Mouse (Mus musculus): ENCODE results near the gene Tulp4.

Tulp4 gene

GRCm38 (mm10) chr17:6123776-6124175, 17.5 kb downstream of the Tulp4 start:
- DNase-seq (ENCODE audit: low spot score): no peak

- no peak for DNase-seq (ENCODE audit: low spot score)
Measured at GRCm38 (mm10) chr17:6125441-6125840, 19.2 kb downstream of the Tulp4 start.

GRCm38 (mm10) chr17:6128039-6128438, 21.8 kb downstream of the Tulp4 start:
- DNase-seq (ENCODE audit: low spot score): no peak

GRCm38 (mm10) chr17:6129361-6129760, 23.1 kb downstream of the Tulp4 start:
- DNase-seq (ENCODE audit: low spot score): peak; percentile 9

GRCm38 (mm10) chr17:6131083-6131482, 24.8 kb downstream of the Tulp4 start:
- DNase-seq (ENCODE audit: low spot score): no peak

DNA sequence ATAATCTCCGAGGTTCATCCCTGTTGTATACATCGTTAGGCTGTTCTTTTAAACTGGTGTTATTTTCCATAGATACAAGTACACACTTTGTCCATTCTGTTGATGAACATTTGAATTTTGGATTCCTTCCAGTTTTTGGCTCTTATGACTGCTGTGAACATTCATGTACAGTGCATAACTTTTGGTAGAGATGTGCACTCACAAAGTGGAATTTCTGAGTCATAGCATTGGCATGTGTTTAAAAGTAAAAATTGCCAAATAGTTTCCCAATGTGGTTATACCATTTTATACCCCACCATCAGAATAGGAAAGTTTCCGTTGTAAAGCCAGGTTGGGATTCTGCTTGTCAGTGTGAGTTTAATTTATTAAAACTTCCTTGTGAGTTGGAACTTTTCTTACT, 34.6 kb downstream of the Tulp4 start:
- no peak for DNase-seq (ENCODE audit: low spot score)

DNA sequence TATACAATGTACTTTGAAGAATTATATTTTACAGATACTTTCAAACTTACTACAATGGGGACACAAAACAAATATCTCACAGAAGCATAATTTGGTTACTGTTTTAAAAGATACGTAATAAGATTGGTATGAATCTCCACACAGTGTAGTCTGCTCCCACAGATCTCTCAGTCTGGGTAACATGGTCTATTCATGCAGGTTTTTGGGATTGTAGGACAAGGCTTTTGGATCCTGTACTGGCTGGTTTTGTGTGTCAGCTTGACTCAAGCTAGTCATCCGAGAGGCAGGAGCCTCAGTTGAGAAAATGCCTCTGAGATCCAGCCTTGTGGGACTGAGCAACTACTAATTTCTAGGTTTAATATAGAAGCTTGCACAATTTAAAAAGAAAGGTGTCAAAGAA, 35.1 kb downstream of the Tulp4 start:
- no peak for DNase-seq (ENCODE audit: low spot score)

GRCm38 (mm10) chr17:6145244-6145643, 39.0 kb downstream of the Tulp4 start:
- no peak for DNase-seq (ENCODE audit: low spot score)

DNA sequence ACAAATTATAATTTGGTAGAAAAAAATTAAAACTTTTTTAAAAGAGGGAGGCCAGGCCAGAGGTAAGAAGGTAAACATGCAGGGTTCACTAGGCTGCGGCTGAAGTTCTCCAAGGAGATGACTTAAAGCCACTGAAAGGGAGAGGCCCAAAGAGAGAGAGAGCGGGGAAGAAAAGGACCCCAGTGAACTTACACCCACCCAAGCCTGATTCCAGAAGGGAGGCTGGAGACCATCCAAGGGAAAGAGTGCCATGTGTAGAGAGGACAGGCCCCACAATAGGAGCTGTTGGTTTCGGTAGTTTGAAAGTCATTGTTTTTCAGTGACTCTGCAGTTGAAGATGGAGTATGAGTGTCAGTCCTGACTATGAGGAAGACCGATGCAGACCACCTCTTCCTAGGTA, 46.7 kb downstream of the Tulp4 start:
- DNase-seq (ENCODE audit: low spot score): no peak

- no peak for DNase-seq (ENCODE audit: low spot score)
Measured at GRCm38 (mm10) chr17:6153581-6153980, 47.3 kb downstream of the Tulp4 start.

DNA sequence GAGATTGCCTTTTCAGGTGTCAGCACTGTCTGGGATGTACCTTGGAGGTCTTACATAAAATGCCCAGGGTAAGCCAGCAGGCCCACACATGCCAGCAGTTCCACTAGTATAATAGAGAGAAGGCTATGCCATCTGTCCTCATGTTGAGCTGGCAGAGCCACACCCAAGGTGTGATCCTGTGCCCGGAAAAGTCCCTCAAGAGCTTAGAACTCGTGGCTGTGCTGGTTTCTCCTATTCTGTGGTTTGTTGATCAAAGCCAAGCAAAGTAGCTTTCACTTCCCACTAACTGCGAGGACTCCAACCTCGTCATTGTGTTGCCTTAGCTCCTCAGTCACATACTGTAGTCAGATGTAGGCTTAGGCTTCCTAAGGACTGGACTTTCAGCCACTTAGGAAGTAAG, 48.1 kb downstream of the Tulp4 start:
- DNase-seq (ENCODE audit: low spot score): no peak

DNA sequence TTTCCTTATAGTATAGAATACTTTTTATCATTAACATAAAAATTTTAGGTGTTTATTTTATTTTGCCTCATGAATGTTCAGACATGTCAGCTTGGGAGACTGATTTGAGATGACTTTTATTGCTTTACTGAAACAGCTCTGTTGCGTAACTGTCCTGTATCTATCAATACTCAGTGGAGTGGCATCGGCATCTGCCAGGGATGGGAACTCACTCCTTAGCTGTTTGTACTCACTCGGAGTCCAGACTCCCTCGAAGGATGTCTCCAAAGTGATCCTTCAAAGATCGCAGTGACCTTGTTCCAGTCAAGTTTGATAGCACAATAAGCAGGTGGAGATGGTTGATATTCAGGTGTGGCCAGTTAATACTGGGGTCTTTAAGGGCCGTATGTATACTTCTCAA, 54.3 kb downstream of the Tulp4 start:
- DNase-seq (ENCODE audit: low spot score): no peak

DNA sequence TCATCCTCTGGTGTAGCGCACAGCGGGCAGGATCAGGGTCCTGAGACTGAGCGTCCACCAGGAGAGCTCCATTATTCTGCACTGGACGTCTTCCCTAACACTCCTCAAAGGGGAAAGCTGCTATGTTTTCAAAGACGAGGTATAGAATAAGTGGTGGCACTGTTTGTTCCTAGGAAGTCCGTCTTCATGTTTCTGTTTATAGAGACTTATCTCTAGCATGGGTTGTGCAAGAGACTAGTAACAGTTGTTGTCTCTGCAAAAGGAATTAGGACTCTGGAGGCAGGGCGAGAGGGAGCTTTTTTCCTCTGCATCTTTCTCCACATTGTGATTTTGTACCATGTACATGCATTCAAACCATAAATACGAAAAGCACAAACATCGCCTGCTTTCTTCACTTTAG, 55.7 kb downstream of the Tulp4 start:
- no peak for DNase-seq (ENCODE audit: low spot score)

DNA sequence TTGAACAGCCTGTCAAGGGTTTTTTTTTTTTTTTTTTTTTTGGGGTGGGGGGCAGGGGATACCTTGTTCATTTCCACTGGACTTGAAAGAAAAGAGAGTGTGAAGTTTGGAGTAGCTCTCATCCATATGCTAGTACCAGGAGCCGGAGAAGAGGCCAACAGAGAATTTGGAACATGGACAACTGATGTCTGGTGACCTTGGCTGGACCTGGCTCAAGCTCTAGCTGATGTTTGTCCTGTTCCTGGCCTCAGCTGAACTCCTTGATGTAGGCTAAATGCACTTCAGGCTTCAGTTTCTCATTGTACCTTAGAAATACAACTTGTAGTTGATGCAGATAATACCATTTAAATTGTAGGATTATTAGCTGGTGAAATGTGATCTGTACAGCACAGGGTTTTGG, 56.5 kb downstream of the Tulp4 start:
- no peak for DNase-seq (ENCODE audit: low spot score)

GRCm38 (mm10) chr17:6164911-6165310, 58.7 kb downstream of the Tulp4 start:
- peak; percentile 16 for DNase-seq (ENCODE audit: low spot score)

DNA sequence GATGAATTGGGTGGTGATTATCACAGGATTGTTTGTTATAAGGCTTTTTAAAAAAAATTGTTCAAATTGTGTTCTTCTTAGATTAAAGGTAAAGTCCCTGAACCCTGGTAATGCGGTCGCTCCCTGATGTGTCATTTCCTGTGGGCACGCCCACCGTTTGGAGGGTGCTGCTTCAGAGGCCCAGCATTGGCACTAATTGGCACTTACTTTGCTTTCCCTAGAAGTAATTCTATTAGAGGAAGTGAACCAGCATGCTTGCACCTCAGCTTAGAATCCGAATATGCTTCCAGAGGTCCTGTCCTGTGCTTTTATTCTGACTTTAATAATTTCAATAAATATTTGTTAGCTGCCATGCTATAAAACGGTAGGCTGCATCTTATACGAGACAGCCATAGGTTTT, 66.2 kb downstream of the Tulp4 start:
- DNase-seq (ENCODE audit: low spot score): peak; percentile 60

DNA sequence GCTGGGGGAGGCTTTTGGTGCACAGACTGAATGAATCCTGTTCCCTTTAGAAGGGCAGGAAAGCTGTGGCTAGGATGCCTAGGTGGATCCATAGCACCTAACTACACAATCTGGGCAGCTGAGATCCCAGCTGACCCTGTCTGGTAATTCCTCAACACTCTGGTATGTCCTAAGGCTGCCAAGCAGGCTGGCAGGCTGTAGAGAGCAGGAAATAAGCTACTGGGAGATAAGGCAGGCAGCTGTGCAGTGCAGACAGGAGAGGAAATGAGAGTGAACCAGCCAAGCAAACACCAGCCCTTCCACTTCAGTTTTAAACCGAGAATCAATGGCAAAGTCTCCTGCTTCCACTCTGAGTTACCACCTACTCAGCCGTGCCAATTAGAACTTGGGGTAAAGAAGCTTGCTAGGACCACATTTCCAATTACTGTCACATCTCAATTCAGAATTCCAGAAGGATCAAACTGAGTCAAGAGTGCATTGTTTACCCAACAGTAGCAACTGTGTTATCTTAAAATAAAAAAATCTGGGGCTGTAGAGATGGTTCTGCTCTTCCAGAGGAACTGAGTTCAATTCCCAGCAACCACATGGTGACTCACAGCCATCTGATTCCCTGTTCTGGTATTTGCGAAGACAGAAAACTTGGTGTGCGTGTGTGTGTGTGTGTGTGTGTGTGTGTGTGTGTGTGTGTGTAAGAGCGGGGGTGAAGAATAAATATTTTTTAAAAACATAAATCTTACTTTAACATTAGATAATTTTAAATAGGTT, 66.9 kb downstream of the Tulp4 start:
- DNase-seq (ENCODE audit: low spot score): peak; percentile 82

- no peak for DNase-seq (ENCODE audit: low spot score)
Measured at GRCm38 (mm10) chr17:6174574-6174973, 68.3 kb downstream of the Tulp4 start.

- no peak for DNase-seq (ENCODE audit: low spot score)
Measured at GRCm38 (mm10) chr17:6178564-6179267, 72.5 kb downstream of the Tulp4 start.

- no peak for DNase-seq (ENCODE audit: low spot score)
Measured at GRCm38 (mm10) chr17:6179389-6179788, 73.2 kb downstream of the Tulp4 start.

DNA sequence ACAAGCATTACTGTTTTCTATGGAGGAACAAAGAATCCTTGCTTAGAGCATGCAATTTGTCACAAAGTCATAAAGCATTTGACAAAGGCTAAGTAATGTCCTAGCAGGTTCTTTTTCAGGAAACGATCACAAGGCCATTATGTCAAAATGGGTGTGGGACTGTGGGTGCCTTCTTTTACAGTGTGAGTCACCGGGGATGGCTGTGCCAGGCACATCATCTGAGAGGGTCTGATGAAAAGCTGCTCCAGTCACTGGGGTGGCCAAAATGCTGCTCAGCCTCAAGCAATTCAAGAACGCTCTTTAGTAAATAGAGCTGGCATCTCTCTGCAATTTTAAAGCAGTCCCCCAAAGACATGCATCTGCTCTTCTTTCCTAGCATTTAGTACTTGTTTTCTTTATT, 74.2 kb downstream of the Tulp4 start:
- peak; percentile 57 for DNase-seq (ENCODE audit: low spot score)

GRCm38 (mm10) chr17:6182715-6183114, 76.5 kb downstream of the Tulp4 start:
- DNase-seq (ENCODE audit: low spot score): no peak

- no peak for DNase-seq (ENCODE audit: low spot score)
Measured at GRCm38 (mm10) chr17:6186651-6187050, 80.4 kb downstream of the Tulp4 start.

DNA sequence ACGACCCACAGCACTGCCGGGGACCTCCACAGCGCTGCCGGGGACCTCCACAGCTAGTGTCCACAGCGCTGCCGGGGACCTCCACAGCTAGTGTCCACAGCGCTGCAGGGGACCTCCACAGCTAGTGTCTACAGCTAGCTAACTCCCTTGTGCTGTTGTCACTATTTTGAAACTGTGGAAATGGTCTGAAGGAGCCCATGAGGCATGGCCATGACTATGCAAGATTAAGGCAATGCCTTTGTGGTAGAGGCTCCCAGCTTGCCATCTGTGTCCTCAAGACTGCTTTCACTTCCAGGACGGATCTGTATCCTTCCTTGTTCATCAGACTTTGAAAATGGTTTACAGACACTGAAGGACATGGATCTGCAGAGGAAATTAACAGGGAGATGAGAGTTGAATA, 80.9 kb downstream of the Tulp4 start:
- no peak for DNase-seq (ENCODE audit: low spot score)
